Mouse (Mus musculus) NIH3T3 (cell line): Measurements from ENCODE around the gene Cdkn3.
"Not testable (repeated sequence)": the region's sequence is repeated elsewhere in the genome, so short reads cannot be mapped to it uniquely, and the experiment has no call there.

Experiments
- DNase-seq: peaks from one replicate; pipeline ENCODE4 v3.0.0-alpha.2; 2012; ENCODE audit warnings: low read depth

The Cdkn3 gene

GRCm38 (mm10) chr14:46760355-46761029 is at the start of gene Cdkn3:
Gene Cdkn3, plus strand, starts transcription at chr14:46760541.
- peak; percentile 95 for DNase-seq

- no peak for DNase-seq
Observed at GRCm38 (mm10) chr14:46718483-46718922, 41.8 kb upstream of the Cdkn3 start.

- peak; percentile 53 for DNase-seq
Observed at GRCm38 (mm10) chr14:46722031-46722430, 38.3 kb upstream of the Cdkn3 start.

GRCm38 (mm10) chr14:46723828-46724227 is 36.5 kb upstream of the Cdkn3 start:
- DNase-seq: peak; percentile 79

- DNase-seq: no peak
Observed at GRCm38 (mm10) chr14:46724941-46725340, 35.4 kb upstream of the Cdkn3 start.

GRCm38 (mm10) chr14:46725743-46726142 is 34.6 kb upstream of the Cdkn3 start:
- peak; percentile 40 for DNase-seq

- DNase-seq: peak; percentile 80
Observed at GRCm38 (mm10) chr14:46734262-46734661, 26.1 kb upstream of the Cdkn3 start.

- no peak for DNase-seq
Observed at GRCm38 (mm10) chr14:46734761-46735455, 25.4 kb upstream of the Cdkn3 start.

GRCm38 (mm10) chr14:46736366-46736765 is 24.0 kb upstream of the Cdkn3 start:
- DNase-seq: peak; percentile 55

- DNase-seq: not testable (repeated sequence)
Observed at GRCm38 (mm10) chr14:46737346-46737745, 23.0 kb upstream of the Cdkn3 start.

GRCm38 (mm10) chr14:46742674-46743073 is 17.7 kb upstream of the Cdkn3 start:
- DNase-seq: no peak

- DNase-seq: no peak
Observed at GRCm38 (mm10) chr14:46745413-46745812, 14.9 kb upstream of the Cdkn3 start.

- not testable (repeated sequence) for DNase-seq
Observed at GRCm38 (mm10) chr14:46754371-46754770, 6.0 kb upstream of the Cdkn3 start.

- no peak for DNase-seq
Observed at GRCm38 (mm10) chr14:46755851-46756250, 4.5 kb upstream of the Cdkn3 start.

GRCm38 (mm10) chr14:46757736-46758135 is 2.6 kb upstream of the Cdkn3 start:
- no peak for DNase-seq

- DNase-seq: no peak
Observed at GRCm38 (mm10) chr14:46759970-46760354, 379 bp upstream of the Cdkn3 start.

- DNase-seq: peak; percentile 6
Observed at GRCm38 (mm10) chr14:46761186-46761585, 845 bp downstream of the Cdkn3 start.

- no peak for DNase-seq
Observed at GRCm38 (mm10) chr14:46767116-46767515, 6.8 kb downstream of the Cdkn3 start.

- peak; percentile 30 for DNase-seq
Observed at GRCm38 (mm10) chr14:46770036-46770435, 9.7 kb downstream of the Cdkn3 start.

GRCm38 (mm10) chr14:46778756-46779155 is 18.4 kb downstream of the Cdkn3 start:
- no peak for DNase-seq

- DNase-seq: peak; percentile 28
Observed at GRCm38 (mm10) chr14:46779217-46779616, 18.9 kb downstream of the Cdkn3 start.

GRCm38 (mm10) chr14:46781086-46781485 is 20.7 kb downstream of the Cdkn3 start:
- DNase-seq: no peak

- no peak for DNase-seq
Observed at GRCm38 (mm10) chr14:46782187-46782828, 22.0 kb downstream of the Cdkn3 start.
